Mouse (Mus musculus) E14TG2a.4 (cell line): ENCODE results near the gene 0610040J01Rik.
A peak's percentile ranks its signal among the peaks of the same experiment; 100 is the strongest.

Experiments
- CTCF ChIP-seq: conservative IDR thresholded peaks from 2 replicates; pipeline ENCODE4 v1.5.1; 2014; ENCODE audit warnings: low read length
- NANOG ChIP-seq: IDR thresholded peaks from 2 replicates; pipeline ENCODE4 v1.6.1; 2014; ENCODE audit warnings: borderline replicate concordance, low read length, mixed read lengths
- POU5F1 ChIP-seq: IDR thresholded peaks from 2 replicates; pipeline ENCODE4 v1.6.1; 2014; ENCODE audit warnings: low read length, borderline replicate concordance

DNA sequence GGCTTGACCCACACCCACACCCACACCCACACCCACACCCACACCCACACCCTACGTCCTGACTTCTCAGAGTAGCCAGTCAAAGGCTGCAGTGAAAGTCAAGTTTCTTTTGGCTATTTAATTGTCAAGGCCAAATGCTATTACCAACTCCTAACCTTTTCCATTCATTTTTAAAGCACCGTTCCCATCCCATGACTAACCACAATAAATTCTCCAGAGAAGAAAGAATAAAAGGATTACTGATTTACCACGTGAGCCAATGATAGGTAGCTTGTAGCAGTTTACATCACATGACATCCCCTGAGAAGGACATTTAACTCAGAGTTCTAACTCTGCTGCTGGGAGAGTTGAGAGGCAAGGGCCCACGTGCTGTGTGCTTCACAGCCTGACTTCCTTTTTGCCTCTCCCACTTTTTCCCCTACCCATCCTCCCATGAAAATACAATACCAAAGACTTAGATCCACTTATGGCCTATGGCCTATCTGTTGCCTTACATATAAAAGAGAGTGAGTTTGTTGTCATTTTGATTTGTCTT lies 118.7 kb downstream of the 0610040J01Rik start:
- TF ChIP-seq CTCF (no peak), POU5F1 (no peak), NANOG (peak; percentile 58; the same call in 1 of the 2 replicates)
